Mouse (Mus musculus): ENCODE measurements at regions not wholly inside any gene's neighbourhood (a gene's known extent, or its start where the extent isn't known, plus 50 kb on each side); places are given as distances from the start of the nearest gene placed in this dataset.

DNA sequence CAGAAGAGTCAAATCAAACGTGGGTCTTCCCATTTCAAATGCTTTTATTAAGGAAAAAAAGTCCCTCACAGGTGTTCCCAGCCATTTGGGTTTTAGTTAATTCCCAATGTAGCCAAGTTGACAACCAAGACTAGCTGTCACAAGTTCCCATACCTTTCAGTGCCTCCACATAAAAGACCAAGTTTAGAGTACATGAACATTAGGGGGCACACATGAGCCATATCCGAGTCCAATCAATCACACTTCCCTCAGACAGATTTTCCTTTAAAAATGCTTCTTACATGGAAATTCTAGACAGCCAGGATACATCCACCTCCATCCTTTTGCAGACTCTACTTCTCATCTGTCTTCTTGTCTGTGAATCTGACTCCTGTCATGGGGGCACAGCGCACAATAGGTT lies 238.1 kb downstream of the Gm765 start:
- TF ChIP-seq POLR2A (IDR thresholded peaks at IDR 0.05; ENCODE audit: low read depth, low read length) (no peak), CTCF (IDR thresholded peaks at IDR 0.05; ENCODE audit: extremely low read depth, insufficient read length, insufficient replicate concordance, low read depth, low read length) (no peak)
